Mouse (Mus musculus): ENCODE measurements around the gene Tmem207.

DNA sequence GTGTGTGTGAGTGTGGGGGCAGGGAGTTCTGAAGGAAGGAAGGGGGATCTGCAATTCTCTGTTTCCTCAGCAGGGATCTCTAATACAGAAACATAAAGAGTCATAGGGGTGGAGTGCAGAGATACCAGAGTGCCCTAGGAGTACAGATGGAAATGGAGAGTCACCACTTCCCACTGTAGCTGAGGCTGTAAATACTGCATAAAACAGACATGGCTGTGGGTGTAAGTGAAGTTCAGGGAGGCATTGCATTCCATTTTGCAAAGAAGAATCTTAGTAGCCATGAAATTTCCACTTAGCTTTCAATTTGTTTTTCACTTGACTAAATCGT is 20.3 kb upstream of the Tmem207 start:
- TF ChIP-seq MAX (IDR thresholded peaks at IDR 0.05) (no peak), CTCF (IDR thresholded peaks at IDR 0.05; ENCODE audit: control insufficient read depth, insufficient read depth, insufficient read length) (no peak), MYOD1 (IDR thresholded peaks at IDR 0.05; ENCODE audit: control insufficient read depth, insufficient read length, low read depth) (no peak), FOSL1 (IDR thresholded peaks at IDR 0.05; ENCODE audit: insufficient read depth, low read length, poor library complexity, severe bottlenecking) (no peak), CEBPB (IDR thresholded peaks at IDR 0.05; ENCODE audit: low read depth) (no peak), USF1 (IDR thresholded peaks at IDR 0.05; ENCODE audit: low read depth) (no peak), MYOG (IDR thresholded peaks at IDR 0.05; ENCODE audit: control insufficient read depth, extremely low read depth, insufficient read length) (no peak)

All from C2C12 (cell line).